Mouse (Mus musculus): Measurements from ENCODE around the gene Tmem19. TPM values are rescaled to one million over a fixed set of nuclear protein-coding genes. Genes with fewer than 3 reads are reported as not detected.

Tmem19 gene
- polyA plus RNA-seq, 1 experiment from 2014 or later = 8.9 TPM

GRCm38 (mm10) chr10:115381506-115382084, 19.3 kb upstream of the Tmem19 start:
- Histone ChIP-seq H3K27me3 (no peaks in the 10 kb centered on the region), H3K36me3 (replicated peaks) (no peaks in the 10 kb centered on the region; the same call in 1 of the 2 replicates), H3K4me3 (replicated peaks) (no peak overlapping the region), H3K9ac (no peak overlapping the region), H3K4me2 (no peak overlapping the region), H3K9me3 (replicated peaks) (no peaks in the 10 kb centered on the region), H3K27ac (replicated peaks) (no peak overlapping the region), H3K4me1 (replicated peaks) (peaks cover 24% of the 10 kb centered on the region)
- WGBS (ENCODE audit: insufficient replicate concordance) = 68% methylated on average over 2 of the region's 2 CpGs
- no peak for ATAC-seq (ENCODE audit: insufficient read depth)

DNA sequence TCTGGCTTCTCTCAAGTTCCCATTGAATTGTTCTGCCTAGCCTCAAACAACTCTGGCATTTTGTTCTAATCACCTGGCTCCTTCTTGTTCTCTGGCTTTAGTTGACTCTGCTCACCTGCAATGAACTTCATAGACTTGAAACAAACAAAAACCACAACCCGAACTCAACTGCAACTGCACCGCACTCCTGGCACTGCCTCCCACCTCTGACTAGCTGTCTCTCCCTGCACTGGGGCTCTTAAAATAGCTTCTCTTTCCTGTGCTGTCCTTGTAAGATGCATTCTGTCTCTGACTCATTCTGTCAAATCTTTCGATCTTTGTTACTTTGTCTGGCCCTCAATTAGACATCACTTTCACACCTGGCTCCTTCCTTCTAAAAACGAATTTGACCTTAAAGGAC, 850 bp upstream of the Tmem19 start:
- Histone ChIP-seq H3K36me3 (replicated peaks) (no peaks in the 10 kb centered on the region), H3K9me3 (replicated peaks) (no peaks in the 10 kb centered on the region), H3K27ac (replicated peaks) (peak overlapping the region; percentile 99), H3K27me3 (no peaks in the 10 kb centered on the region), H3K4me3 (replicated peaks) (peak overlapping the region; percentile 65), H3K9ac (peak overlapping the region; percentile 62), H3K4me1 (replicated peaks) (peaks cover 25% of the 10 kb centered on the region), H3K4me2 (peak overlapping the region; percentile 86)
- WGBS (ENCODE audit: insufficient replicate concordance) = 64% methylated on average over 4 of the region's 4 CpGs
- ATAC-seq (ENCODE audit: insufficient read depth) = no peak

DNA sequence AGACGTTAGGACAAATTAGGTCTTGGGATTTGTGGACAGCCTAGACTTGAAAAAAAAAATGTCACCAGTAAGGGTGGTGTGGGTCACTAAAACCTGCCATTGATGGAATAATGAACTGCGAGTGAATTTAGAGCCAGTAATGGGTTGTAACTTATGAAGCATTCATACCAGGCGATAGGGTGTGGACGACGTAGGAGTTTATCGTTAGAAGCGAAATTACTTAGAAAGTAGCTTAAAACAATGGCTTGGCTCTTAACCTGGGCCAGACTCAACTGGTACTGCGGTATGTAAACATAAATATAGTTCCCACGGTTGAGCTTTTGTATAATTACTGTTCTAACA, 293 bp upstream of the Tmem19 start:
- peak overlapping the region; percentile 65 for H3K4me3 ChIP-seq (replicated peaks)
- 5% methylated on average over 9 of the region's 9 CpGs for WGBS (ENCODE audit: insufficient replicate concordance)
- peak; percentile 49 for ATAC-seq (ENCODE audit: insufficient read depth)

GRCm38 (mm10) chr10:115359066-115359465, 3.2 kb downstream of the Tmem19 start:
- Histone ChIP-seq H3K9me3 (replicated peaks) (no peaks in the 10 kb centered on the region), H3K4me3 (replicated peaks) (no peak overlapping the region), H3K27me3 (no peaks in the 10 kb centered on the region), H3K4me2 (no peak overlapping the region), H3K9ac (no peak overlapping the region), H3K4me1 (replicated peaks) (peaks cover 25% of the 10 kb centered on the region), H3K27ac (replicated peaks) (no peak overlapping the region), H3K36me3 (replicated peaks) (0 out of 2 replicates have a peak, but pooled peaks cover 4% of the 10 kb centered on the region)
- WGBS (ENCODE audit: insufficient replicate concordance) = 78% methylated on average over 7 of the region's 7 CpGs
- ATAC-seq (ENCODE audit: insufficient read depth) = no peak

More for the DNA sequence above, 293 bp upstream of the Tmem19 start:
- Histone ChIP-seq H3K4me1 (replicated peaks) (peaks cover 25% of the 10 kb centered on the region), H3K27ac (replicated peaks) (peak overlapping the region; percentile 99), H3K36me3 (replicated peaks) (no peaks in the 10 kb centered on the region), H3K27me3 (no peaks in the 10 kb centered on the region), H3K9me3 (replicated peaks) (no peaks in the 10 kb centered on the region), H3K9ac (peak overlapping the region; percentile 62), H3K4me2 (peak overlapping the region; percentile 86)

GRCm38 (mm10) chr10:115358216-115358919, 3.9 kb downstream of the Tmem19 start:
- 85% methylated on average over 17 of the region's 17 CpGs for WGBS (ENCODE audit: insufficient replicate concordance)
- Histone ChIP-seq H3K9me3 (replicated peaks) (no peaks in the 10 kb centered on the region), H3K27me3 (no peaks in the 10 kb centered on the region), H3K4me2 (no peak overlapping the region), H3K27ac (replicated peaks) (no peak overlapping the region), H3K4me3 (replicated peaks) (no peak overlapping the region), H3K36me3 (replicated peaks) (0 out of 2 replicates have a peak, but pooled peaks cover 4% of the 10 kb centered on the region), H3K9ac (no peak overlapping the region), H3K4me1 (replicated peaks) (peaks cover 18% of the 10 kb centered on the region)
- ATAC-seq (ENCODE audit: insufficient read depth) = no peak

GRCm38 (mm10) chr10:115356106-115356505, 6.2 kb downstream of the Tmem19 start:
- Histone ChIP-seq H3K4me3 (replicated peaks) (no peak overlapping the region), H3K4me1 (replicated peaks) (peaks cover 7% of the 10 kb centered on the region), H3K9ac (no peak overlapping the region), H3K9me3 (replicated peaks) (no peaks in the 10 kb centered on the region), H3K27ac (replicated peaks) (no peak overlapping the region), H3K4me2 (no peak overlapping the region), H3K36me3 (replicated peaks) (0 out of 2 replicates have a peak, but pooled peaks cover 4% of the 10 kb centered on the region), H3K27me3 (no peaks in the 10 kb centered on the region)
- ATAC-seq (ENCODE audit: insufficient read depth) = no peak
- WGBS (ENCODE audit: insufficient replicate concordance) = 70% methylated on average over 6 of the region's 7 CpGs

- no peak overlapping the region for H3K27ac ChIP-seq (replicated peaks)
- ATAC-seq (ENCODE audit: insufficient read depth) = no peak
- 72% methylated on average over 6 of the region's 6 CpGs for WGBS (ENCODE audit: insufficient replicate concordance)
- no peak overlapping the region for H3K4me2 ChIP-seq
- no peak overlapping the region for H3K9ac ChIP-seq
- H3K4me1 ChIP-seq (replicated peaks) = peaks cover 9% of the 10 kb centered on the region
- H3K27me3 ChIP-seq = no peaks in the 10 kb centered on the region
- H3K9me3 ChIP-seq (replicated peaks) = no peaks in the 10 kb centered on the region
- 0 out of 2 replicates have a peak, but pooled peaks cover 4% of the 10 kb centered on the region for H3K36me3 ChIP-seq (replicated peaks)
- no peak overlapping the region for H3K4me3 ChIP-seq (replicated peaks)
Observed at GRCm38 (mm10) chr10:115355016-115355415, 7.3 kb downstream of the Tmem19 start.

DNA sequence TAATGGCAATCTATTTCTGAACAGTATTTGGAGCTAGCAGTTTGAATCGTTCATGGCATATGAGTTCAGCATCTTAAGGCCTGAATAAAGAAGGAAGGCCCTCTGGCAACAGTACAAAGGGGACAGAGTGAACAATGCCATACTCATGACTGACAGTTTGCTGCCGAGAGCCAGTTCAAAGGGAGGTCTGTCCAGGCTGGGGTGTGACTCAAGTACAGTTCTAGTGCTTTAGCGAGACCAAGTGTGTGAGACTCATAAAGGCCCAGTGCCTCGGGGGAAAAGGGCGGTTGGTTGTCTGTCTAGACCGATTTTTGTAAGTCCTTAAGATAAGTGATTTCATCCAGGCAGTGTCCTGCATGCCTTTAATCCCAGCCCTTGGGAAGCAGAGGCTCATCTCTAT, 7.7 kb downstream of the Tmem19 start:
- H3K4me1 ChIP-seq (replicated peaks) = peaks cover 9% of the 10 kb centered on the region
- no peak for ATAC-seq (ENCODE audit: insufficient read depth)
- H3K27ac ChIP-seq (replicated peaks) = no peak overlapping the region
- 0 out of 2 replicates have a peak, but pooled peaks cover 4% of the 10 kb centered on the region for H3K36me3 ChIP-seq (replicated peaks)
- no peak overlapping the region for H3K4me3 ChIP-seq (replicated peaks)
- no peaks in the 10 kb centered on the region for H3K27me3 ChIP-seq
- 79% methylated on average over 6 of the region's 6 CpGs for WGBS (ENCODE audit: insufficient replicate concordance)
- H3K9me3 ChIP-seq (replicated peaks) = no peaks in the 10 kb centered on the region
- no peak overlapping the region for H3K9ac ChIP-seq
- no peak overlapping the region for H3K4me2 ChIP-seq

GRCm38 (mm10) chr10:115350810-115351397, 11.4 kb downstream of the Tmem19 start:
- Histone ChIP-seq H3K4me3 (replicated peaks) (no peak overlapping the region), H3K36me3 (replicated peaks) (no peaks in the 10 kb centered on the region), H3K9ac (no peak overlapping the region), H3K27me3 (no peaks in the 10 kb centered on the region), H3K9me3 (replicated peaks) (no peaks in the 10 kb centered on the region), H3K27ac (replicated peaks) (no peak overlapping the region), H3K4me2 (no peak overlapping the region), H3K4me1 (replicated peaks) (peaks cover 7% of the 10 kb centered on the region)
- ATAC-seq (ENCODE audit: insufficient read depth) = peak; percentile 60; the same call in 1 of the 2 replicates
- 62% methylated on average over 2 of the region's 2 CpGs for WGBS (ENCODE audit: insufficient replicate concordance)

GRCm38 (mm10) chr10:115349509-115349908, 12.8 kb downstream of the Tmem19 start:
- 76% methylated on average over 7 of the region's 7 CpGs for WGBS (ENCODE audit: insufficient replicate concordance)
- ATAC-seq (ENCODE audit: insufficient read depth) = no peak
- no peak overlapping the region for H3K4me2 ChIP-seq
- H3K9ac ChIP-seq = no peak overlapping the region
- no peak overlapping the region for H3K4me3 ChIP-seq (replicated peaks)
- no peaks in the 10 kb centered on the region for H3K9me3 ChIP-seq (replicated peaks)
- H3K36me3 ChIP-seq (replicated peaks) = no peaks in the 10 kb centered on the region; the same call in 1 of the 2 replicates
- H3K27me3 ChIP-seq = no peaks in the 10 kb centered on the region
- H3K27ac ChIP-seq (replicated peaks) = no peak overlapping the region
- peaks cover 7% of the 10 kb centered on the region for H3K4me1 ChIP-seq (replicated peaks)

DNA sequence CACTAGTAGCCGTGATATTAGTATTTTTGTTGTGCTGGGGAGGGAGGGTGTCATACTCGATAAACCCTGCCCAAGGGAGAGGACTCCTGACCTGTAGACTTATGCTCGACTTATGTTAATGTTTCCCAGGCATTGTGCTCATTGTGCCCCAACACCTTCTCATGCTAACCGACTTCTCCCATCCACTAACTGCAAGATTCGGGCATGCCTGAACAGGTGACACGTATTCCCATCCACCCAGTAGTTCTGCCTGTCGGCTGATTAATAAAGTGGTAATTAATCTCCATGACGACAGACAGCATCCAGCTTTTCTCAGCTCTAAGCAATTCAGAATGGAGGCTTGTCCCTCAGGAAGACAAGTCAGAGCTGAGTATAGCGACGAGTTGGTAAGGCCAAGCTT, 13.3 kb downstream of the Tmem19 start:
- Histone ChIP-seq H3K36me3 (replicated peaks) (no peaks in the 10 kb centered on the region; the same call in 1 of the 2 replicates), H3K4me2 (no peak overlapping the region), H3K9ac (no peak overlapping the region), H3K27ac (replicated peaks) (no peak overlapping the region), H3K4me1 (replicated peaks) (peaks cover 7% of the 10 kb centered on the region), H3K4me3 (replicated peaks) (no peak overlapping the region), H3K27me3 (no peaks in the 10 kb centered on the region), H3K9me3 (replicated peaks) (no peaks in the 10 kb centered on the region)
- ATAC-seq (ENCODE audit: insufficient read depth) = no peak
- 78% methylated on average over 10 of the region's 10 CpGs for WGBS (ENCODE audit: insufficient replicate concordance)
